Mouse (Mus musculus) lung, embryonic 16.5 days (tissue): Measurements from ENCODE around the gene Efhc1. TPM values are rescaled to one million over a fixed set of nuclear protein-coding genes. Genes with fewer than 3 reads are reported as not detected.

Experiments used
- ATAC-seq: fragments of 200-750 bp; cut with Nextera tagmentation; 2 replicates; pipeline ENCODE4 v1.8.0; 2017; ENCODE audit warnings: low read depth, mild to moderate bottlenecking, moderate library complexity
- H3K27ac ChIP-seq: fragments of 300-500 bp; sonication (generic); 2 replicates; pipeline ENCODE4 v1.5.1; 2014; ENCODE audit warnings: mild to moderate bottlenecking, control low read depth, low read length
- H3K27me3 ChIP-seq: fragments of 300-500 bp; sonication (generic); 2 replicates; pipeline ENCODE4 v1.6.1; 2014; ENCODE audit warnings: low read depth, low read length, mixed read lengths; ENCODE audit not compliant: control insufficient read depth, insufficient read depth
- H3K36me3 ChIP-seq: fragments of 300-500 bp; sonication (generic); 2 replicates; pipeline ENCODE4 v1.6.1; 2014; ENCODE audit warnings: low read length; ENCODE audit not compliant: control insufficient read depth, insufficient read depth
- H3K4me1 ChIP-seq: fragments of 300-500 bp; sonication (generic); replicated peaks from 2 replicates; pipeline ENCODE4 v1.6.1; 2014; ENCODE audit warnings: low read length, mixed read lengths; ENCODE audit not compliant: control insufficient read depth, insufficient read depth
- H3K4me2 ChIP-seq: fragments of 300-500 bp; sonication (generic); 2 replicates; pipeline ENCODE4 v1.6.1; 2014; ENCODE audit warnings: low read depth, low read length, control low read depth
- H3K4me3 ChIP-seq: fragments of 300-500 bp; sonication (generic); 2 replicates; pipeline ENCODE4 v1.5.1; 2014; ENCODE audit warnings: mild to moderate bottlenecking, low read length, control low read depth
- H3K9ac ChIP-seq: fragments of 300-500 bp; sonication (generic); 2 replicates; pipeline ENCODE4 v1.6.1; 2014; ENCODE audit warnings: low read length, control low read depth
- H3K9me3 ChIP-seq: fragments of 300-500 bp; sonication (generic); 2 replicates; pipeline ENCODE4 v1.6.1; 2016; ENCODE audit warnings: low read length; ENCODE audit not compliant: control insufficient read depth
- WGBS: fragments of 180-500 bp; shearing (Covaris S2); extraction: QIAGEN DNeasy Blood & Tissue Kit; methylation state at CpG from one replicate; pipeline ENCODE4 v1.1.7; 2014; 5-methylcytosine and 5-hydroxymethylcytosine counted together
- polyA plus RNA-seq: library from polyadenylated mRNA; unstranded; fragments of >200 nt; fragmentation: Nextera tagmentation; extraction: Ambion mirVana; gene quantifications from 2 replicates; pipeline ENCODE4 v1.2.1, GENCODE M21; 2015

The Efhc1 gene
- polyA plus RNA-seq, 1 experiment from 2014 or later, result 8.1 TPM

DNA sequence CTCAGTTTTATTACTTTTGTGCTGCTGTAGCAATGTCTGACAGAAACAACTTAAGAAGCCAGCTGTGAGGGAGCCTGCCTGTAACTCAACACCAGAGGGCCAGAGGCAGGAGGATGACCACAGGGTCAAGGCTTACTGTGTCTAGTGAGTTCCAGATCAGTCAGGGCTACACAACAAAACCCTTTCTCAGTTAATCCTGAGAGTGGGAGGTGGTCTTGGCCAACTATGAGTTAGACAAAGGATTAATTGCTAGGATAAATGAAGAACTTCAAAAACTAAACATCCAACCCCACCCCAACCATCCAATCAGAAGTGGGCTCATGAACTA is 82.3 kb downstream of the Efhc1 start:
- Histone ChIP-seq H3K36me3 (no peaks in the 10 kb centered on the region), H3K4me3 (no peak overlapping the region), H3K4me1 (0 out of 2 replicates have a peak, but pooled peaks cover 2% of the 10 kb centered on the region), H3K9me3 (no peaks in the 10 kb centered on the region), H3K27ac (no peak overlapping the region), H3K9ac (no peak overlapping the region), H3K27me3 (no peaks in the 10 kb centered on the region), H3K4me2 (no peak overlapping the region)
- no peak for ATAC-seq

DNA sequence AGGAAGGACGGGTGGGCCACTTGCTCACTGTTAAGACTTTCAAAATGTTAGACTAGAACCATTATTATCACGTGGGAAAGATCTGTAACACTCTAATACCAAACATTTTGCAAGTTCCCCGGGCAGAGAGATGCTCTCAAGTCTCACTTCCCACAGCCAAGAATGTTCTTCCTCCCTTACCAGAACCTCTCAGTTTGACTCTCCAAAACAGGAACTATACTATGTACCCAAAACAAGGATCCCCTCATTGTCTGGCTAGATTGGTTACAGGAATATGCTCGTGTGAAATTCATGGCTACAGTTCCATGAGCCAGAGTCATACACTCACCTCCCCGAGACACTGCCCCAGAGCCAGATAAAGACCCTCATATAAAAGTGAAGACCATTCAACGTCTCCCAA is 84.5 kb downstream of the Efhc1 start:
- no peak for ATAC-seq
- no peaks in the 10 kb centered on the region for H3K36me3 ChIP-seq
- peaks cover 2% of the 10 kb centered on the region; the same call in 1 of the 2 replicates for H3K4me1 ChIP-seq
- WGBS, result 75% methylated on average over 6 of the region's 6 CpGs
- no peaks in the 10 kb centered on the region for H3K9me3 ChIP-seq
- no peaks in the 10 kb centered on the region for H3K27me3 ChIP-seq
- H3K4me3 ChIP-seq, result no peak overlapping the region
- H3K27ac ChIP-seq, result no peak overlapping the region
- no peak overlapping the region for H3K4me2 ChIP-seq
- H3K9ac ChIP-seq, result no peak overlapping the region

DNA sequence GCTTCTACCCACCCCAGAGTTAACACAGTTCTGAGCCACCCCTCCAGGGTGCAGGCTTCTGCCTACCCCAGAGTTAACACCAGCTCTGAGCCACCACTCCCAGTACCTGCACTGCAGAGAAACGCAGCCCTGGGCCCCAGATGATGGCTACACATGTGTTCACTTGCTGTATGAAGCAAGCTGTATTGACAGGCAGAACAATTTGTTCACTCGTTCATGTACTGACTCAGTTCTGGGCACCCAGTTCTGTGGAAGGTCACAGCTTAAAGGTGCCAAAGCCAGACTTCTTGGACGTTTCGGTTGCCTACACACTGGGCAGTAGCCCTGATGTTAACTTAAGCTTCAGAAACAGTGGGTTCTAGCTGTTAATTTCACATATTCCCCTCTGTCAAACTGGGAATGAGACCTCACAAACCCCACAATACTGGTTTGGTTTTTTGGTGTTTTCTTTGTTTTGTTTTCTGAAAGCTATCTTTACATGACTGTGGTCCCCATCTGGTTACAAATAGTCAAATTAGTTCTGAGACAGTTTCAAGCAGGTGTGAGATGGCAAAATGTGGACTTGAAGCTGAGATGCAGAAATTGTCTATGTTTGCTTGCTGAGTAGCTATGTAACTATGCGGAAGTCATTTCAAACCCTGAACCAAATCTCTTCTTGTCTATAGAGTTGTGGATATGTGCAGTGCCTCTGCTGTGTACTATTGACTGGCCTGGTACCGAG is 86.6 kb downstream of the Efhc1 start:
- Histone ChIP-seq H3K9me3 (no peaks in the 10 kb centered on the region), H3K9ac (no peak overlapping the region), H3K27me3 (no peaks in the 10 kb centered on the region), H3K4me3 (no peak overlapping the region), H3K4me1 (peaks cover 2% of the 10 kb centered on the region; the same call in 1 of the 2 replicates), H3K4me2 (no peak overlapping the region), H3K27ac (no peak overlapping the region), H3K36me3 (no peaks in the 10 kb centered on the region)
- ATAC-seq, result no peak
- 68% methylated on average over 6 of the region's 6 CpGs for whole genome bisulfite sequencing

DNA sequence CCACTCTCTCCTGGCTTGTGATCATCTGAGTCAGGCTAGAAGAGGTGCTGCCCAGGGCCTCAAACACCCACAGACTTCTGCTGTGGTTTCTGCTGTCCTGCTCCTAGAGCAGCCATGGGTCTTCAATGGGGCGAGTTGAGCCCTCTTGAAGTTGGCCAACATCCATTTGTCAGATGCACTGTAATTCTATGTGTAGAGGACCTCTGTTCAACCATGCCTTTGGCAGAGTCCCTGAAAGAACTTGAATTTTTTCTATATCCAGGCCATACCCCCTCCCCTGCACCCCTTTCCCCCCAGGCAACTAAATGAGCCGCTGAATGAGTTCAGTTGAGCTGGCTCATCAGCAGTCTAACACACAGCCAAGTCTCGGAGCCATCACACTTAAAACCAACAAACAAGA is 88.1 kb downstream of the Efhc1 start:
- H3K36me3 ChIP-seq, result no peaks in the 10 kb centered on the region
- ATAC-seq, result no peak

DNA sequence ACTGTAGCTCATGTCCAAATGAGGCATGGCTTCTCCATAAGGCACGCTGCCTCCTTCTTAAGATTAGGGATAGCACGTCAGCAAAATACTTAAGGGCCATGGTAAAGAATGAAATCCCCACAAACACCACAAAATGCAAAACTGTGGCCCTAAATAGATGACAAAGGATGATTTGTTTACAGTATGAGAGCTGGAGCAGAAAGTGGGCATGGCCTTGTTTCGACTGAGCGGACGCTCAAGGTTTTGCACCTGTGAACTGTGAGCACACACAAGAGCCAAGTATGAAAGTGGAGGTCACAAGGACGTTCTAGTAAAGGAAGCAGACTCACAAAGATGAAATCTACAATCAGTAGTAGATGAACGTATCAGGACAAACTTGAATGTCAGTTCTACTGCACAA is 88.7 kb downstream of the Efhc1 start:
- no peaks in the 10 kb centered on the region for H3K36me3 ChIP-seq
- no peak overlapping the region for H3K4me2 ChIP-seq
- no peak overlapping the region for H3K9ac ChIP-seq
- no peak for ATAC-seq
- 76% methylated on average over 7 of the region's 7 CpGs for WGBS
- H3K27me3 ChIP-seq, result no peaks in the 10 kb centered on the region
- H3K9me3 ChIP-seq, result no peaks in the 10 kb centered on the region
- no peak overlapping the region for H3K4me3 ChIP-seq
- H3K27ac ChIP-seq, result no peak overlapping the region
- peaks cover 2% of the 10 kb centered on the region; the same call in 1 of the 2 replicates for H3K4me1 ChIP-seq

More for the DNA sequence above, 88.1 kb downstream of the Efhc1 start:
- 89% methylated on average over 3 of the region's 3 CpGs for WGBS
- Histone ChIP-seq H3K4me3 (no peak overlapping the region), H3K27me3 (no peaks in the 10 kb centered on the region), H3K27ac (no peak overlapping the region), H3K4me1 (peaks cover 2% of the 10 kb centered on the region; the same call in 1 of the 2 replicates), H3K9ac (no peak overlapping the region), H3K9me3 (no peaks in the 10 kb centered on the region), H3K4me2 (no peak overlapping the region)

Other genes starting within 250 kb of the Efhc1 start
- gene Il17a, start 220.7 kb upstream of the Efhc1 start, polyA plus RNA-seq, result not detected in 2 replicates
- not detected in 2 replicates for gene Il17f, start 161.0 kb upstream of the Efhc1 start, polyA plus RNA-seq
- 157 and 165 TPM in 2 replicates for gene Mcm3, start 131.3 kb upstream of the Efhc1 start, polyA plus RNA-seq
- gene Paqr8, start 61.0 kb upstream of the Efhc1 start, polyA plus RNA-seq, result 4.4 and 5.5 TPM in 2 replicates
- gene Tram2, start 127.6 kb downstream of the Efhc1 start, polyA plus RNA-seq, result 7.8 and 8.6 TPM in 2 replicates